Mouse (Mus musculus) T-helper 1 cell (primary cell): Measurements from ENCODE around the gene Numbl.

Experiments
- in situ Hi-C: fragments of 300-600 bp; cut with MboI, MseI; formaldehyde crosslinking; loops from one replicate; pipeline ENCODE4 v1.15.1; 2025; ENCODE audit warnings: high pct_unique_total_duplicates

Gene Numbl

GRCm38 (mm10) chr7:27291795-27292466 is 33.7 kb downstream of the Numbl start:
- in situ Hi-C loops = no loop called here

- in situ Hi-C loops = loop anchor here (5.0 kb wide), 1 partner anchor 96 kb away; no protein-coding TSS in a partner anchor
Measured at GRCm38 (mm10) chr7:27295956-27296355, 37.7 kb downstream of the Numbl start.

- in situ Hi-C loops = loop anchor here (5.0 kb wide), 1 partner anchor 96 kb away; no protein-coding TSS in a partner anchor
Measured at GRCm38 (mm10) chr7:27296518-27296917, 38.3 kb downstream of the Numbl start.

GRCm38 (mm10) chr7:27298033-27298610 is 39.9 kb downstream of the Numbl start:
- in situ Hi-C loops = loop anchor here (5.0 kb wide), 1 partner anchor 94 kb away; no protein-coding TSS in a partner anchor

GRCm38 (mm10) chr7:27298816-27299215 is 40.6 kb downstream of the Numbl start:
- in situ Hi-C loops = loop anchor here (5.0 kb wide), 1 partner anchor 93 kb away; no protein-coding TSS in a partner anchor

- in situ Hi-C loops = no loop called here
Measured at GRCm38 (mm10) chr7:27300351-27300750, 42.1 kb downstream of the Numbl start.

- in situ Hi-C loops = no loop called here
Measured at GRCm38 (mm10) chr7:27300801-27301200, 42.6 kb downstream of the Numbl start.

- in situ Hi-C loops = no loop called here
Measured at GRCm38 (mm10) chr7:27302172-27302571, 43.9 kb downstream of the Numbl start.

- in situ Hi-C loops = no loop called here
Measured at GRCm38 (mm10) chr7:27305091-27305730, 47.0 kb downstream of the Numbl start.

GRCm38 (mm10) chr7:27306161-27307160 is 48.2 kb downstream of the Numbl start:
- in situ Hi-C loops = no loop called here

- in situ Hi-C loops = no loop called here
Measured at GRCm38 (mm10) chr7:27307551-27307950, 49.3 kb downstream of the Numbl start.

GRCm38 (mm10) chr7:27308821-27309549 is 50.8 kb downstream of the Numbl start:
- in situ Hi-C loops = no loop called here

- in situ Hi-C loops = no loop called here
Measured at GRCm38 (mm10) chr7:27309832-27310231, 51.6 kb downstream of the Numbl start.

GRCm38 (mm10) chr7:27310306-27310705 is 52.1 kb downstream of the Numbl start:
- in situ Hi-C loops = no loop called here

GRCm38 (mm10) chr7:27310996-27311535 is 52.8 kb downstream of the Numbl start:
- in situ Hi-C loops = no loop called here

- in situ Hi-C loops = no loop called here
Measured at GRCm38 (mm10) chr7:27311651-27312284, 53.5 kb downstream of the Numbl start.

GRCm38 (mm10) chr7:27314393-27314792 is 56.2 kb downstream of the Numbl start:
- in situ Hi-C loops = no loop called here

- in situ Hi-C loops = no loop called here
Measured at GRCm38 (mm10) chr7:27315958-27316357, 57.7 kb downstream of the Numbl start.

GRCm38 (mm10) chr7:27319411-27319810 is 61.2 kb downstream of the Numbl start:
- in situ Hi-C loops = no loop called here

GRCm38 (mm10) chr7:27322291-27322690 is 64.1 kb downstream of the Numbl start:
- in situ Hi-C loops = no loop called here
